Mouse (Mus musculus): Measurements from ENCODE around the gene Cd59b.

DNA sequence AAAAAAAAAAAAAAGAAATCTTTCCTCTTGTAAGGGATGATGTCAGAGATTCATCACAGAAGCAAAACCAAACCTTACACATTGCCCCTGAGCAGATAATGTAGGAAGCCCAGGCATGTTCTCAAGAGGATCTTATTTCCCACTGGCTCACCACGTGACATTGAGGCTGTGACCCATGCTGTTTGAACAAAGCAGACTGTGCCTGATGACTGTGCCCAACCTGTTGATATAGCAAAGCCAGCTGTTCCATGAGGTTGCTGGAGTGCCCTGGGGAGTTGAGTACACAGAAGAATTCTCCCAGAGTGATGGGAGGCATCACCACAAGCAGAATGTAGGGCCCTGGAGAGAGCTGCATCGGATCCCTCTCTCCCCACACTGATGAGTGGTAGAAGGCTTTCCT is 66.3 kb downstream of the Cd59b start:
- TF ChIP-seq CTCF (IDR thresholded peaks at IDR 0.05; ENCODE audit: control insufficient read depth, insufficient read depth, low read length) (no peak), POLR2A (IDR thresholded peaks at IDR 0.05; ENCODE audit: borderline replicate concordance, control insufficient read depth, low read depth, low read length) (no peak)
